Mouse (Mus musculus) olfactory bulb, adult 2 months (tissue): ENCODE results near the gene Taf10.

Source experiments
- CTCF ChIP-seq: fragments of 200-500 bp; IDR thresholded peaks from 2 replicates; pipeline ENCODE4 v1.5.1; 2012; ENCODE audit warnings: low read depth, mild to moderate bottlenecking, low read length, moderate library complexity; ENCODE audit not compliant: insufficient read depth
- POLR2A ChIP-seq: fragments of 200-500 bp; IDR thresholded peaks from 2 replicates; pipeline ENCODE4 v1.6.1; 2012; ENCODE audit warnings: mild to moderate bottlenecking, low read depth, low read length, moderate library complexity; ENCODE audit not compliant: insufficient read depth

DNA sequence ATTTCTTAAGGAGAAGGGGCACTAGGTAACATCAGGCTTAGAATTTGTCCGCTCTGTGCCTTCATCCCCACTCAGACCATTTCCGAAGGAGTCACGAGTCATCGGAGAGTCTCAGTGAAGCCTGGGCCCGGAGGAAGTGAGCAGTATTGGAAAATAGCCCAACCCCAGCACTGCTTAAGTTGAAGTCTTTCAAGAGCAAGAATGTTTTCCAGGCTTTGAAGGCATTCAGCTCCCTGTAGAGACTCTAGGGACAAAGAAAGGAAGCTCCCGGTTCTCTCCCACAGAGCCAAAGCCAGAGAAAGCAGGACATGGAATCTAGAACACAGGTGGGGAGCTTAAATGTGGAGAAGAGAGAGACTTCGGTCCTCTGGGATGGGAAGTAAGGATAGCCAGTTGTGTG, 49.5 kb upstream of the Taf10 start:
- TF ChIP-seq CTCF: no peak
- TF ChIP-seq POLR2A: no peak
